Mouse (Mus musculus): ENCODE results near the gene Otub1. TPM values are rescaled to one million over a fixed set of nuclear protein-coding genes. Genes with fewer than 3 reads are reported as not detected.

The Otub1 gene
- polyA plus RNA-seq, 1 experiment from 2014 or later: 139 TPM

DNA sequence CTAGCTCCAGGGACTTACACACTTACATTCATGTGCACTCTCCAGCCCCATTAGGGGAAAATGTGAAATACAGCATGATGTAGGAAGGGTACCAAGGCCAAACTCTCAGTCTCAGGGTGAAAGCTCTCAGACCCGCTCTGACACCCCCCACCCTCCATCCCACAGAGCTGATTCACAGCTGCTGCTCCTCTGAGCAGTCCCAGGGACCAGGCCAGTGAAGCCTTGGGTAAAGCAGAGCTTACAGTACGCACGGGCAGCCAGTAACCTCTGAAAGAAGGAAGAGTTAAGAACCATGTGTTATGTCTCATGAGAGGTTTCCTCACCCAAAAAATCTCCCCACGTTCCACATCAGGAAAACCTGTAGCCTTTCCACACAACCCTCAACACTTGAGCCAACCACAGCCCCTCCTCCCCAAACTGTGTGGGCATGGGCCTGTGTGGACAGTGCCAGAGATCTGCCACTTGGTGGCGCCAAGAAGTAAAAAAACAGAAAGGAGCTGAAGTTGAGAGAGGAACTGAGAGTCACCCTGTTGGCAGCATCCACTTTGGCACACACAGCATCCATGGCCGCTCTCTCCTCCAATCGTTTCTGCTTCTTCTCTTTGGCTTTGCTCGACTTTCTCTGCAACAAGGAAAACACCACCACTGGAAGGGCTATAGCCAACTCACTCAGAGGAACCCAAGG, 28.6 kb upstream of the Otub1 start:
- Histone ChIP-seq H3K27ac (ENCODE audit: low read depth, low read length) (no peak overlapping the region), H3K27me3 (replicated peaks; ENCODE audit: control insufficient read depth, insufficient read depth, low read length) (no peaks in the 10 kb centered on the region), H3K36me3 (ENCODE audit: control insufficient read depth, insufficient read depth, low read length) (peaks cover 23% of the 10 kb centered on the region), H3K4me2 (no peak overlapping the region), H3K4me3 (ENCODE audit: low read depth, low read length) (no peak overlapping the region), H3K9ac (ENCODE audit: low read depth, low read length) (no peak overlapping the region), H3K4me1 (replicated peaks; ENCODE audit: control insufficient read depth, insufficient read depth, low read length) (peaks cover 3% of the 10 kb centered on the region), H3K9me3 (ENCODE audit: control insufficient read depth, low read length) (no peaks in the 10 kb centered on the region)
- WGBS: 64% methylated on average over 8 of the region's 8 CpGs
- ATAC-seq (replicated peaks; ENCODE audit: low FRiP score) (peak; percentile 64), DNase-seq (ENCODE audit: low spot score) (no peak)

DNA sequence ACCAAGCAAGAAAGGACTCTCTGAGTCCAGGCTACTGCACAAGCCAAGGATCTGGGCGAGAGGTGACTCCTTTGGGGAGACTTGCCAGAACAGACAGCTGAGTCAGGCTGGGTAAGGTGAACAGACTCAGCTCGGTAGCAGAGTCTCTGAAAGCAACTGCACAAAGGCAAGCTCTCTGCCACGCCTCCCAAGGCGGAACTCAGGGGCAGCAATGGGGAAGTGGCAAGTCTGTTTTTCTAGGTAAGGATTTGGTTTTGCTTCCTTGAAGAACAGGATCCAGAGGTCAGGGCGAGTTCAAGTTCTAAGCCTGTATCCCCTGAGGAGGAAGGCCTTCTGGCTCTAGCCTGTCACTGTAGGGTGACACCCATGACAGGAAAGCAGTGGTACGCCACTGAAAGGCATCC, 20.4 kb upstream of the Otub1 start:
- H3K4me1 ChIP-seq (replicated peaks; ENCODE audit: control insufficient read depth, insufficient read depth, low read length): no peaks in the 10 kb centered on the region
- no peak overlapping the region for H3K27ac ChIP-seq (ENCODE audit: low read depth, low read length)
- no peaks in the 10 kb centered on the region for H3K27me3 ChIP-seq (replicated peaks; ENCODE audit: control insufficient read depth, insufficient read depth, low read length)
- H3K36me3 ChIP-seq (ENCODE audit: control insufficient read depth, insufficient read depth, low read length): peaks cover 35% of the 10 kb centered on the region
- WGBS: 70% methylated on average over 6 of the region's 6 CpGs
- no peak overlapping the region for H3K9ac ChIP-seq (ENCODE audit: low read depth, low read length)
- H3K4me2 ChIP-seq: no peak overlapping the region
- DNase-seq (ENCODE audit: low spot score) (no peak), ATAC-seq (replicated peaks; ENCODE audit: low FRiP score) (no peak)
- no peaks in the 10 kb centered on the region for H3K9me3 ChIP-seq (ENCODE audit: control insufficient read depth, low read length)
- H3K4me3 ChIP-seq (ENCODE audit: low read depth, low read length): no peak overlapping the region

DNA sequence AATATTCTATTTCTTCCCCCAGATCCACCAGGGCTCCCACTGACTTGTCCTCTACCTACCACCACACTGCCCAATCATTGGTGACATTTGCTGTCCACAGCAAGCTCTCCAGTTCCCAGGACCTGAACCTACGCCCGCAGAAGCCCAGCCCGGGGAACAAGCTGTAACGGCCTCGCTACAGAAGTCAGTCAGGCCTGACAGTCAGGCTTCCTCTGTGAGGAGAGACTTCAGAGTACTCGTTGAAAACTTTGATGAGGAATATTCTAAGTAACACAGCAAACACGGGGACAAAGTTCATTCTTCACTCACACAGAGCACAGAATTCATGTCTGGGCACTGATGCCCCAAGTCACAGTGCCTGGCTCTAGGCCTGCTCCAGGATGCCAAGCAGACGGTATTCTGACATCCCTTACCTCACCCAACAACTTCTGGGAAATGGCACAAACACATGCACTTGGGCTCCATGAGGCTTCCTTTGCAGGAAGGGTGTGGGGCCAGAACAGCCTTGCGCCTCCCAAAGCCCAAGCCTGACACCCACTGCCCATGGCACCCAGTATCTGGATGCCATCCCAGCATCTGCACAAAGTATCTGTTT, 19.1 kb upstream of the Otub1 start:
- Histone ChIP-seq H3K4me3 (ENCODE audit: low read depth, low read length) (no peak overlapping the region), H3K27ac (ENCODE audit: low read depth, low read length) (no peak overlapping the region), H3K9ac (ENCODE audit: low read depth, low read length) (no peak overlapping the region), H3K36me3 (ENCODE audit: control insufficient read depth, insufficient read depth, low read length) (peaks cover 33% of the 10 kb centered on the region), H3K27me3 (replicated peaks; ENCODE audit: control insufficient read depth, insufficient read depth, low read length) (no peaks in the 10 kb centered on the region), H3K9me3 (ENCODE audit: control insufficient read depth, low read length) (no peaks in the 10 kb centered on the region), H3K4me2 (no peak overlapping the region), H3K4me1 (replicated peaks; ENCODE audit: control insufficient read depth, insufficient read depth, low read length) (no peaks in the 10 kb centered on the region)
- DNase-seq (ENCODE audit: low spot score) (no peak), ATAC-seq (replicated peaks; ENCODE audit: low FRiP score) (no peak)
- 83% methylated on average over 9 of the region's 9 CpGs for WGBS

DNA sequence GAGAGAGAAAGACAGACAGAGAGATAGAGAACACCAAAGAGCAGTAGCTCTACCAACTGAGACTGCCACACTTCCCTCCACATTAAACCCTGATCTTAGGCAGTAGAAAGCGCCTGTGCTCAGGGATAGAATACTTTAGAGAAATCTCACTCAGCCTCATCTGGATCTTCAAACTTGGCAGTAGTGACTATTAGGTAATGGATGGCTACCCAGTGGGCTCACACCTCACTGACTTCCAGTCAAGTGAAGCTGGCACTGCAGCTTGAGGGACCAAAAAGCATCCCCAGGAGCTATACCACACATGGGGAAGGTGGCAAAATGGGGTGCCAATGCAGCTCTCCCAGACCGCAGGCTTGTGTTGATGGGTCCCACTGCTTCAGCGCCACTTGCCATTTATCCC, 18.1 kb upstream of the Otub1 start:
- H3K27me3 ChIP-seq (replicated peaks; ENCODE audit: control insufficient read depth, insufficient read depth, low read length): no peaks in the 10 kb centered on the region
- no peak overlapping the region for H3K9ac ChIP-seq (ENCODE audit: low read depth, low read length)
- peaks cover 24% of the 10 kb centered on the region for H3K36me3 ChIP-seq (ENCODE audit: control insufficient read depth, insufficient read depth, low read length)
- no peak for ATAC-seq (replicated peaks; ENCODE audit: low FRiP score)
- no peak for DNase-seq (ENCODE audit: low spot score)
- WGBS: 84% methylated on average over 3 of the region's 3 CpGs
- no peak overlapping the region for H3K27ac ChIP-seq (ENCODE audit: low read depth, low read length)
- no peaks in the 10 kb centered on the region for H3K9me3 ChIP-seq (ENCODE audit: control insufficient read depth, low read length)
- no peak overlapping the region for H3K4me2 ChIP-seq
- no peak overlapping the region for H3K4me3 ChIP-seq (ENCODE audit: low read depth, low read length)
- no peaks in the 10 kb centered on the region for H3K4me1 ChIP-seq (replicated peaks; ENCODE audit: control insufficient read depth, insufficient read depth, low read length)

- H3K9ac ChIP-seq (ENCODE audit: low read depth, low read length): no peak overlapping the region
- ATAC-seq (replicated peaks; ENCODE audit: low FRiP score): no peak
Observed at GRCm38 (mm10) chr19:7223488-7223887, 17.4 kb upstream of the Otub1 start.

GRCm38 (mm10) chr19:7222196-7222595, 16.1 kb upstream of the Otub1 start:
- Histone ChIP-seq H3K27me3 (replicated peaks; ENCODE audit: control insufficient read depth, insufficient read depth, low read length) (no peaks in the 10 kb centered on the region), H3K36me3 (ENCODE audit: control insufficient read depth, insufficient read depth, low read length) (peaks cover 16% of the 10 kb centered on the region; the same call in 1 of the 2 replicates), H3K9ac (ENCODE audit: low read depth, low read length) (no peak overlapping the region), H3K4me1 (replicated peaks; ENCODE audit: control insufficient read depth, insufficient read depth, low read length) (peaks cover 7% of the 10 kb centered on the region; the same call in 1 of the 2 replicates), H3K9me3 (ENCODE audit: control insufficient read depth, low read length) (no peaks in the 10 kb centered on the region), H3K4me3 (ENCODE audit: low read depth, low read length) (no peak overlapping the region), H3K27ac (ENCODE audit: low read depth, low read length) (no peak overlapping the region), H3K4me2 (no peak overlapping the region)
- 84% methylated on average over 6 of the region's 6 CpGs for WGBS
- ATAC-seq (replicated peaks; ENCODE audit: low FRiP score) (no peak), DNase-seq (ENCODE audit: low spot score) (no peak)

More at GRCm38 (mm10) chr19:7223488-7223887, 17.4 kb upstream of the Otub1 start:
- no peaks in the 10 kb centered on the region for H3K9me3 ChIP-seq (ENCODE audit: control insufficient read depth, low read length)
- no peaks in the 10 kb centered on the region for H3K4me1 ChIP-seq (replicated peaks; ENCODE audit: control insufficient read depth, insufficient read depth, low read length)
- no peak overlapping the region for H3K4me3 ChIP-seq (ENCODE audit: low read depth, low read length)
- H3K36me3 ChIP-seq (ENCODE audit: control insufficient read depth, insufficient read depth, low read length): peaks cover 21% of the 10 kb centered on the region; the same call in 1 of the 2 replicates
- no peaks in the 10 kb centered on the region for H3K27me3 ChIP-seq (replicated peaks; ENCODE audit: control insufficient read depth, insufficient read depth, low read length)
- H3K27ac ChIP-seq (ENCODE audit: low read depth, low read length): no peak overlapping the region
- no peak for DNase-seq (ENCODE audit: low spot score)
- no peak overlapping the region for H3K4me2 ChIP-seq

DNA sequence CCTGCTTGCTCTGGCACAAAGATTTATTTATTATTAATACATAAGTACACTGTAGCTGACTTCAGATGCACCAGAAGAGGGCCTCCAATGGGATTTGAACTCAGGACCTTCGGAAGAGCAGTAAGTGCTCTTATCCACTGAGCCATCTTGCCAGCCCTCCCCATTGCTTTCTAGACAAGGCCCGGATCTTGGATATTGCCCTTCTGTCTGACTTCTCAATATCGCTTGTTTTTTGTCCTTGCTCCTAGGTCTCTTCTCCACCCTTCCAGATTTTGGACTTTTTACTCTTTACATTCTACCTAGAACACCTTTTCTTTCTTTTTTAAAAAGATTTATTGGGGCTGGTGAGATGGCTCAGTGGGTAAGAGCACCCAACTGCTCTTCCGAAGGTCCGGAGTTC, 12.6 kb upstream of the Otub1 start:
- Histone ChIP-seq H3K9ac (ENCODE audit: low read depth, low read length) (no peak overlapping the region), H3K27ac (ENCODE audit: low read depth, low read length) (no peak overlapping the region), H3K4me3 (ENCODE audit: low read depth, low read length) (no peak overlapping the region), H3K9me3 (ENCODE audit: control insufficient read depth, low read length) (no peaks in the 10 kb centered on the region), H3K4me1 (replicated peaks; ENCODE audit: control insufficient read depth, insufficient read depth, low read length) (peaks cover 19% of the 10 kb centered on the region), H3K27me3 (replicated peaks; ENCODE audit: control insufficient read depth, insufficient read depth, low read length) (no peaks in the 10 kb centered on the region), H3K36me3 (ENCODE audit: control insufficient read depth, insufficient read depth, low read length) (peaks cover 11% of the 10 kb centered on the region), H3K4me2 (no peak overlapping the region; the same call in 1 of the 2 replicates)
- 87% methylated on average over 5 of the region's 5 CpGs for WGBS
- no peak for DNase-seq (ENCODE audit: low spot score)
- no peak for ATAC-seq (replicated peaks; ENCODE audit: low FRiP score)

GRCm38 (mm10) chr19:7217926-7218267, 11.8 kb upstream of the Otub1 start:
- DNase-seq (ENCODE audit: low spot score): no peak
- Histone ChIP-seq H3K4me1 (replicated peaks; ENCODE audit: control insufficient read depth, insufficient read depth, low read length) (peaks cover 19% of the 10 kb centered on the region), H3K27ac (ENCODE audit: low read depth, low read length) (peak overlapping the region; percentile 11; the same call in 1 of the 2 replicates), H3K9me3 (ENCODE audit: control insufficient read depth, low read length) (no peaks in the 10 kb centered on the region), H3K27me3 (replicated peaks; ENCODE audit: control insufficient read depth, insufficient read depth, low read length) (no peaks in the 10 kb centered on the region), H3K4me2 (peak overlapping the region; percentile 87), H3K36me3 (ENCODE audit: control insufficient read depth, insufficient read depth, low read length) (peaks cover 13% of the 10 kb centered on the region), H3K9ac (ENCODE audit: low read depth, low read length) (peak overlapping the region; percentile 65), H3K4me3 (ENCODE audit: low read depth, low read length) (peak overlapping the region; percentile 83)
- peak; percentile 21; the same call in 1 of the 2 replicates for ATAC-seq (replicated peaks; ENCODE audit: low FRiP score)
- WGBS: 8% methylated on average over 6 of the region's 6 CpGs

Measured in liver, embryonic 11.5 days (tissue).